Mouse (Mus musculus): ENCODE measurements around the gene Tanc2.

- TF ChIP-seq CTCF (IDR thresholded peaks at IDR 0.05; ENCODE audit: low read depth) = no peak
- TF ChIP-seq EP300 (IDR thresholded peaks at IDR 0.05; ENCODE audit: low read depth) = no peak
These were observed 388.4 kb downstream of the Tanc2 start for GRCm38 (mm10) chr11:105978232-105978631.
